Mouse (Mus musculus): ENCODE measurements around the gene Trem3.

DNA sequence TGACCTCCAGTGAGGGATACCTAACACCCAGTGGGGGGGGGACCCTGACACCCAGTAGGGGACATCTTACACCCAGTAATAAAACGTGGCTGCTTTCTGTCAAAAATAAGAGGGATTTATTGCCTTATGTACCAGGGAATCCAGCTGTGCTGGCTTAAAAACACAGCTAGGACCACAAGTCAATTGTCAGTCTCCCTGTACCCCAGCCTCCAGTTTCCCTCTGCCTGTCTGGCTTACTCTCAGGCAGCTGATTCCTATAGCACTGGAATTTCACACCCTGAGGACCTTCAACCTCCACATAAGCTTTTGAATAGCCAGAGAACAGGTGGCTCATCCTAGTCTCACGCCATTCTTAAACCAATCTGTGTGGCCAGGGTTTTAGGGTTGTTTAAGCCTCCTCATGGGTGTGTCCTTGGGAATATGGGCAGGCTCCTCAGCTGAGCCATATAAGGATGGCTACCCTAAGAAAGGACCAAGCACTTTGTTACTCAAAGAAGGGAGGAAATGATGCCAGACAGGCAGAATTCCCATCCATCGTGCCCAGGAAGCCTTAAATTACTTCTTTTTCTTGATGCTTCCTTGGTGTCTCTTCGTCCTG, 11.7 kb upstream of the Trem3 start:
- TF ChIP-seq POLR2A (IDR thresholded peaks at IDR 0.05; ENCODE audit: low read depth, low read length) = no peak
- no peak for TF ChIP-seq CTCF (IDR thresholded peaks at IDR 0.05; ENCODE audit: extremely low read depth, insufficient read depth, insufficient read length, insufficient replicate concordance)
